Mouse (Mus musculus) hindbrain, embryonic 14.5 days (tissue): ENCODE data around the gene Zdhhc19. TPM values are rescaled to one million over a fixed set of nuclear protein-coding genes. Genes with fewer than 3 reads are reported as not detected.

ENCODE experiments used
- ATAC-seq: fragments of 200-750 bp; cut with Nextera tagmentation; 2 replicates; pipeline ENCODE4 v1.8.0; 2017; ENCODE audit warnings: moderate number of reproducible peaks, mild to moderate bottlenecking, moderate TSS enrichment, moderate library complexity; ENCODE audit not compliant: low FRiP score
- DNase-seq: peaks from one replicate; pipeline ENCODE4 v3.0.0-alpha.2; 2015; ENCODE audit warnings: low spot score
- H3K27ac ChIP-seq: fragments of 300-500 bp; sonication (generic); 2 replicates; pipeline ENCODE4 v1.5.1; 2014; ENCODE audit warnings: mild to moderate bottlenecking, moderate library complexity
- H3K27me3 ChIP-seq: fragments of 300-500 bp; sonication (generic); 2 replicates; pipeline ENCODE4 v1.6.1; 2014; ENCODE audit warnings: mild to moderate bottlenecking, low read length, mixed read lengths; ENCODE audit not compliant: control insufficient read depth, insufficient read depth
- H3K36me3 ChIP-seq: fragments of 300-500 bp; sonication (generic); replicated peaks from 2 replicates; pipeline ENCODE4 v1.6.1; 2014; ENCODE audit not compliant: control insufficient read depth, insufficient read depth
- H3K4me1 ChIP-seq: fragments of 300-500 bp; sonication (generic); replicated peaks from 2 replicates; pipeline ENCODE4 v1.6.1; 2014; ENCODE audit warnings: antibody characterized with exemption, low read length, mixed read lengths; ENCODE audit not compliant: control insufficient read depth, insufficient read depth
- H3K4me2 ChIP-seq: fragments of 300-500 bp; sonication (generic); replicated peaks from 2 replicates; pipeline ENCODE4 v1.6.1; 2014; ENCODE audit warnings: mild to moderate bottlenecking, moderate library complexity
- H3K4me3 ChIP-seq: fragments of 300-500 bp; sonication (generic); replicated peaks from 2 replicates; pipeline ENCODE4 v1.5.1; 2014; ENCODE audit warnings: mild to moderate bottlenecking, low read length
- H3K9ac ChIP-seq: fragments of 300-500 bp; sonication (generic); 2 replicates; pipeline ENCODE4 v1.6.1; 2014
- H3K9me3 ChIP-seq: fragments of 300-500 bp; sonication (generic); 2 replicates; pipeline ENCODE4 v1.6.1; 2016; ENCODE audit warnings: low read length; ENCODE audit not compliant: control insufficient read depth
- WGBS: fragments of 180-500 bp; shearing (Covaris S2); extraction: QIAGEN DNeasy Blood & Tissue Kit; methylation state at CpG from one replicate; pipeline ENCODE4 v1.1.7; 2014; 5-methylcytosine and 5-hydroxymethylcytosine counted together
- polyA plus RNA-seq: library from polyadenylated mRNA; unstranded; fragments of >200 nt; fragmentation: Nextera tagmentation; extraction: Ambion mirVana; gene quantifications from 2 replicates; pipeline ENCODE4 v1.2.1, GENCODE M21; 2014

The Zdhhc19 gene
- not detected in 2 replicates for polyA plus RNA-seq

DNA sequence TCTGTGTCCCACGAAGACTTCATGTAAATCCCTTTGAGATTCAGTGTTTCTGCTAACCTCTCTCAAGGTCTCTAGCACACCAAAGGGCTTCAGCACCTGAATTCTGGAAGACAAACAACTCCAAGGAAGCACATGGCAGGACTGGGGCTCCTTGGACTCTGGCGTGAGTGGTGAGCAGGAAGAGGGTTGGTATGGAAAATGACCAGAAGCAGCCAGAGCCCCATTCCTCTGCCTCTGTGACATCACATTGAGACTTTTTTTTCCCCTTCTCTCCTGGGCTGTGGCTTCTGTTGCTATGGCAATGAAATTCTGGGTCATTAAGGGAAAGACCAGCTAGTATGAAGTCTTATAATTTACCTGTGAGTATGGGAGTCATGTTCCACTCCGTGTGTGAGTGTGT is at the start of gene Zdhhc19:
TSS of gene Zdhhc19 (plus strand) at position 301 of the 400 bp plus-strand sequence.
- WGBS = 74% methylated on average over 3 of the region's 3 CpGs
- ATAC-seq = no peak
- H3K9me3 ChIP-seq = no peaks in the 10 kb centered on the region
- H3K27ac ChIP-seq = no peak within 1 kb of the TSS
- no peaks in the 10 kb centered on the region for H3K4me1 ChIP-seq
- no peak for DNase-seq
- no peak within 1 kb of the TSS for H3K9ac ChIP-seq
- H3K27me3 ChIP-seq = no peaks in the 10 kb centered on the region
- H3K36me3 ChIP-seq = no peaks in the 10 kb centered on the region
- H3K4me3 ChIP-seq = no peak within 1 kb of the TSS
- no peak within 1 kb of the TSS for H3K4me2 ChIP-seq

DNA sequence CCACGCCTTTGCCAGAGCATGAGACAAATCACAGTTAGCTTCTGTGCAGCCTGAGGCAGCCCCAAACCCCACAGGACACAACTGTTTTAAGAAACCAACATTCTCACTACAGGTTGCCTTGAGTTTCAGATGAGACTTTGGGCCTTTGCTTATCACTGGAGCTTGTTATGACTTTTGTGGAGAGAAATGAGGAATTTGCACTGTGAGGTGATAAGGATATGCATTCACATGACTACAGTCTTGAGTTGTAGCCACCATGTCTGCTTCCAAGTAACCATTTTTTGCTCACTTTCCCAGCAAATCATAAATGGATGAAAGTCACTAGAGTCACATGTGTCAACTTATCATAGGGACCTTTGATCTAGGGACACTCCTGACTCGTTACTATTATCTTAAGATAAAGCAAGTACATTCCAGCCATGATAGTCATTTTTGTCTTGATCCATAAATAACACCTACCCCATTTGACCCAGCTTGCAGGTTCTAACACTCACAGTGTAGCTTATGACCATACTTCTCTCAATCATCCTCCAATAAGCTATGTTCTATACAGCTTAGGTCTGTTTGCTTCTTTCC is 49.4 kb upstream of the Zdhhc19 start:
- DNase-seq (no peak), ATAC-seq (no peak)
- no peaks in the 10 kb centered on the region for H3K4me1 ChIP-seq
- no peak overlapping the region for H3K4me2 ChIP-seq
- WGBS = 92% methylated on average over 2 of the region's 2 CpGs
- H3K27ac ChIP-seq = no peak overlapping the region
- H3K36me3 ChIP-seq = peaks cover 2% of the 10 kb centered on the region
- H3K9ac ChIP-seq = no peak overlapping the region
- no peaks in the 10 kb centered on the region for H3K27me3 ChIP-seq
- H3K4me3 ChIP-seq = no peak overlapping the region
- no peaks in the 10 kb centered on the region for H3K9me3 ChIP-seq

DNA sequence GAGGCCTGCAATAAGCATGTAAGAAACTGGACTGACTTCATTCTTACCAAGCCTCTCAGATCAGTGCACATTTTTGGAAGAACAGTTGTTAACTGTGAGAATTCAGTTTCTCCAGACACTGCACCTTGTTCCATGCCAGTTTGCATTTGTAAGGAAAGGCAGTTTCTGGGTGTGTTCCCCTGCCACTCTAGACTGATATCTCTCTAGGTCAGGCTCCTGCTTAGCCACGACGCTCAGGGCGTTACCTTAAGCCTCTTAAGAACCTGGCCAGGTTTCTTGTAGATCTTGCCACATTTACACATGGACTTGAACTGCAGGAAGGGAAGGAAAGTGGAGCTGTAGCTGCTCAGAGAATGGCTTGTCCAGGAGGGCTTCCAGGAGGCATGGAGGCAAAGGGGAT is 46.4 kb upstream of the Zdhhc19 start:
- no peaks in the 10 kb centered on the region for H3K4me1 ChIP-seq
- WGBS = 92% methylated on average over 3 of the region's 3 CpGs
- H3K9me3 ChIP-seq = no peaks in the 10 kb centered on the region
- H3K36me3 ChIP-seq = peaks cover 30% of the 10 kb centered on the region
- H3K4me3 ChIP-seq = no peak overlapping the region
- H3K4me2 ChIP-seq = no peak overlapping the region
- ATAC-seq (no peak), DNase-seq (no peak)
- no peak overlapping the region for H3K9ac ChIP-seq
- no peak overlapping the region for H3K27ac ChIP-seq
- H3K27me3 ChIP-seq = no peaks in the 10 kb centered on the region

DNA sequence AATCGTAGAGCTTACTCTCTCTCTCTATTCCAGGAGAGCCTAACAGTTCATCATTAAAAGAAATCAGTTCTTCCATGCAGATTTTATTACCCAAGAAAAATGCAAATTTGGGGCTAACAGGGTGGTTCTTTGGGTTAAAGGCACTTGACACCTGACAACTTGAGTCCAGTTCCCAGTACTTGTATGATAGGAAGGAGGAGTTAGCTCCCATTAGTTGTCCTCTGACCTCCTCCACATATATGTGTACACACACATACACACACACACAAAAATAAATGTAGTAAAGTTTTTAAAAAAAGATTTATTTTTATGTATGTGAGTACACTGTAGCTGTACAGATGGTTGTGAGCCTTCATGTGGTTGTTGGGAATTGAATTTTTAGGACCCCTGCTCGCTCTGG is 45.9 kb upstream of the Zdhhc19 start:
- no peak overlapping the region for H3K4me2 ChIP-seq
- no peak overlapping the region for H3K27ac ChIP-seq
- no peaks in the 10 kb centered on the region for H3K27me3 ChIP-seq
- H3K4me3 ChIP-seq = no peak overlapping the region
- peaks cover 34% of the 10 kb centered on the region for H3K36me3 ChIP-seq
- no peak overlapping the region for H3K9ac ChIP-seq
- WGBS = 96% methylated on average over 2 of the region's 2 CpGs
- H3K9me3 ChIP-seq = no peaks in the 10 kb centered on the region
- no peak for ATAC-seq
- no peak for DNase-seq
- H3K4me1 ChIP-seq = no peaks in the 10 kb centered on the region

DNA sequence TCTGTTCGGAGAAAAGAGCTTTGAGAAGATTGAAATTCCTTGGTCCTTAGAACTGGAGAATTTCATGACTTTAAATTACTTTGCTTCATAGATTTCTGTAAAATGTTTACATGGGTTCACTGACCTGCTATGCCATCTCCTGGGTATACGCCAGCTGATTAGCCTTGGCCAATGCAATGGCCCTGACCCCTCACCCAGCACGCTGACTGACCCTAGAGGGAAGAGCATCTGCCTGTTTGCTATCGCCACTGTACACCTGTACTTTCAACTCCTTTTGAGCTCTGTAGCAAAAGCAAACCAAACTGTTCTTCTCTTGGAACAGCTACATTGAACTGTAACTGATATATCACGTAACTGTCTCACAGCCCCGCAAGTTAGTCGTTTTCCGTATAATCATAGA is 43.0 kb upstream of the Zdhhc19 start:
- Histone ChIP-seq H3K27me3 (no peaks in the 10 kb centered on the region), H3K4me3 (no peak overlapping the region), H3K4me1 (no peaks in the 10 kb centered on the region), H3K9me3 (no peaks in the 10 kb centered on the region), H3K9ac (no peak overlapping the region), H3K4me2 (no peak overlapping the region), H3K36me3 (peaks cover 57% of the 10 kb centered on the region), H3K27ac (no peak overlapping the region)
- no peak for ATAC-seq
- WGBS = 96% methylated on average over 8 of the region's 8 CpGs
- DNase-seq = no peak

DNA sequence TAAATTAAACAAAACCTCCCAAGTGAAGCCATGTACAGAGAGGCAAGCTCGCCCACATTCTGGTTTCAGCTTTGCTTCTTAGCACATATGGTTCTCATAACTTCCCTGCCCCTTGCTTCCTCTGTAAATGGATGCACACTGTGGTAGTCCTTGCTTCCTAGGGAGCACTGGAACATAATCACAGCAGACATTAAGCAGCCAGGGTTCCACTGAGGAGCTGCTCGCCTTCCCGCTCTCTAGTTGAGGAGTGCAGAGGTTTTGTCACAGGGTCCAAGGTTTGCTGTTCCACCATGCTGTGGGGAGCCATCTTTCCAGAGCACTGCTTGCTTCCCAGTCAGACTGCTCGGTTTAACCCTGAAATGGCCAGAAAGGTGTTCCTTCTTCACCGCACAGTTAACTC is 41.4 kb upstream of the Zdhhc19 start:
- Histone ChIP-seq H3K36me3 (peaks cover 67% of the 10 kb centered on the region), H3K27me3 (no peaks in the 10 kb centered on the region), H3K4me1 (no peaks in the 10 kb centered on the region), H3K9me3 (no peaks in the 10 kb centered on the region), H3K4me3 (no peak overlapping the region), H3K9ac (no peak overlapping the region), H3K27ac (no peak overlapping the region), H3K4me2 (no peak overlapping the region)
- ATAC-seq (no peak), DNase-seq (no peak)
- 83% methylated on average over 5 of the region's 5 CpGs for WGBS

DNA sequence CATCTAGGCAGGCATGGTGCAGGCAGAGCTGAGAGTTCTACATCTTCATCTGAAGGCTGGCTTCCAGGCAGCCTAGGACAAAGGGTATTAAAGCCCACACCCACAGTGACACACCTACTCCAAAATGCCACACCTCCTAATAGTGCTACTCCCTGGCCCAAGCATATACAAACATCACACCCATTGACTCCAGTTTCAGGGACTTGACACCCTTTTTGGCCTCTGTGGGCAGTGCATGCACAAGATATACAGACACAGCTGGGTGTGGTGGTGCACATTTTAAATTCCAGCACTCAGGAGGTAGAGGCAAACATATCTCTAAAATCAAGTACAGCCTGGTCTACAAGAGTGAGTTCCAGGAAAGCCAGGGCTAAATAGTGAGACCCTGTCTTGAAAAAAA is 40.0 kb upstream of the Zdhhc19 start:
- Histone ChIP-seq H3K27ac (no peak overlapping the region), H3K4me3 (no peak overlapping the region), H3K27me3 (no peaks in the 10 kb centered on the region), H3K9ac (no peak overlapping the region), H3K4me1 (no peaks in the 10 kb centered on the region), H3K36me3 (peaks cover 68% of the 10 kb centered on the region), H3K4me2 (no peak overlapping the region), H3K9me3 (no peaks in the 10 kb centered on the region)
- ATAC-seq (no peak), DNase-seq (no peak)

DNA sequence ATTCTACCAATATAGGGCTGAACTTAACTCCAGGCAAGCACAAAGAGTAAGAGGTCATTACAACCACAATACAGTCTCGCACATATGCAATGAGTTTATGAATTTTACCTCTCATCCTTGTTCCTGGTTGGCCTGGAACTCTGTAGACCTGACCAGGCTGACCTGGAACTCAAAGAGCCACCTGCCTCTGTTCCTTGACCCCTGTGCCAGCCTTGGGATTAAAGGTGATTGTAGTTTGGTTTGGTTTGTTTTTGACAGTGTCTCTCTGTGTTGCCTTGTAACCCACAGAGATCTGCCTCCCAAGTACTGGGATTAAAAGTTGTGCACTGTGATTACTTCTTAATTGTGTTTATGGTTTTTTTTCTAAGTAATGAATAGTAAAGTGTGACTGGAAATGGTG is 39.3 kb upstream of the Zdhhc19 start:
- Histone ChIP-seq H3K9ac (no peak overlapping the region), H3K4me3 (no peak overlapping the region), H3K4me1 (no peaks in the 10 kb centered on the region), H3K4me2 (no peak overlapping the region), H3K27ac (no peak overlapping the region), H3K9me3 (no peaks in the 10 kb centered on the region), H3K27me3 (no peaks in the 10 kb centered on the region), H3K36me3 (peaks cover 64% of the 10 kb centered on the region)
- ATAC-seq = no peak
- no peak for DNase-seq
- WGBS = 95% methylated on average over 1 of the region's 1 CpGs

DNA sequence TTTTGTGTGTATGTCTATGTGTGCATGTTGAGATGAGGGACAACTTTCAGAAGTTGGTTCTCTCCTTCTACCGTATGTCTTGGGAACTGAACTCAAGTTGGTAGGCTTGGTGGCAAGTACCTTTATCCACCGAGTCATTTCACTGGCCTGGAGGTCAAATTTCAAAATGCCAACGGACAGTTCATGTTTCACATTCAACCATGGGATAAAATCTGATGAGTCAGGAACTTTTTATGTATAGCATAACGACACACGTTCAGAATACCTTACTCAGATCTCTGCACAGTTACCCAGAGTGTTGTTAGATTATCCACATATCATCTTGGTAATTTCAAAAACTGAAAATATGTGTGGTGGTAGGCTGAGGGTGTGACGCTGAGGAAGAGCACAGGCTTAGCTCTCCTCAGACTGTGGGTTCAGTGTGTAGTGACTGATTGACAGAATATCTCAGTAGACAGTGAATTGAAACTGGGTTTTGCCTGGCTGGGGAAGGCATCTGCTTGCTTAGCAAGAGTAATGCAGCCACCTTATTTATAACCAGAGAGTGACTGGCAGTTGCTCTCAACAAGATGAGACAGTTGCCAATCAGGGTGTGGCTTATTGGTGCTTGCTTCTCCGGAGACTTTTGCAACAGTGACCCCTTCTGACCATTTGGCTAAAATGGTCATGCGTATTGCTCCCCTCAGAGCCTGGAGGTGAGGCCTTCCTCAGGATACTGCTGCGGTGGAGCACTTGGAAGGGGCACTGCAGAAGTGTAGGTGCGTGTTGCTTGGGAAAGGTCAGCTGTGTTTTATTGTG is 38.3 kb upstream of the Zdhhc19 start:
- Histone ChIP-seq H3K9me3 (no peaks in the 10 kb centered on the region), H3K4me1 (no peaks in the 10 kb centered on the region), H3K4me2 (no peak overlapping the region), H3K36me3 (peaks cover 62% of the 10 kb centered on the region), H3K9ac (no peak overlapping the region), H3K27me3 (no peaks in the 10 kb centered on the region), H3K4me3 (no peak overlapping the region), H3K27ac (no peak overlapping the region)
- peak; percentile 57 for DNase-seq
- no peak for ATAC-seq
- WGBS = 71% methylated on average over 10 of the region's 10 CpGs
